Mouse (Mus musculus) mouse trophoblast stem cell (cell line): ENCODE measurements around the gene Zfp454.

Experiments
- in situ Hi-C, 2 experiments: fragments of 300-500 bp; cut with MseI, MboI; formaldehyde crosslinking; loops; 2 replicates in 1 of 2; 3 replicates in 1 of 2; pipeline ENCODE4 v1.15.1; 2025

Gene Zfp454

GRCm38 (mm10) chr11:50887390-50888128 lies at the start of gene Zfp454:
TSS of gene Zfp454 (minus strand) at chr11:50887651.
- in situ Hi-C loops, result no loop called here

- in situ Hi-C loops, result no loop called here
Observed at GRCm38 (mm10) chr11:50932040-50932439, 44.6 kb upstream of the Zfp454 start.

GRCm38 (mm10) chr11:50931451-50931866 lies 44.0 kb upstream of the Zfp454 start, which contains the start of gene Zfp354b:
TSS of gene Zfp354b (minus strand) at chr11:50931633.
- in situ Hi-C loops, result no loop called here

GRCm38 (mm10) chr11:50931021-50931420 lies 43.6 kb upstream of the Zfp454 start:
- in situ Hi-C loops, result no loop called here

- in situ Hi-C loops, result no loop called here
Observed at GRCm38 (mm10) chr11:50930469-50931014, 43.1 kb upstream of the Zfp454 start.

GRCm38 (mm10) chr11:50915671-50916320 lies 28.3 kb upstream of the Zfp454 start, which contains the start of gene Zfp2:
TSS of gene Zfp2 (minus strand) at chr11:50916165.
- in situ Hi-C loops, result no loop called here

- in situ Hi-C loops, result no loop called here
Observed at GRCm38 (mm10) chr11:50914461-50914860, 27.0 kb upstream of the Zfp454 start.

- in situ Hi-C loops, result no loop called here
Observed at GRCm38 (mm10) chr11:50913301-50913700, 25.9 kb upstream of the Zfp454 start.

- in situ Hi-C loops, result no loop called here
Observed at GRCm38 (mm10) chr11:50908136-50908535, 20.7 kb upstream of the Zfp454 start.

- in situ Hi-C loops, result no loop called here
Observed at GRCm38 (mm10) chr11:50897359-50897758, 9.9 kb upstream of the Zfp454 start.

GRCm38 (mm10) chr11:50892441-50892840 lies 5.0 kb upstream of the Zfp454 start:
- in situ Hi-C loops, result no loop called here

GRCm38 (mm10) chr11:50886933-50887293 lies 538 bp downstream of the Zfp454 start:
- in situ Hi-C loops, result no loop called here

- in situ Hi-C loops, result no loop called here
Observed at GRCm38 (mm10) chr11:50886231-50886932, 1.1 kb downstream of the Zfp454 start.

GRCm38 (mm10) chr11:50883756-50884155 lies 3.7 kb downstream of the Zfp454 start:
- in situ Hi-C loops, result no loop called here

GRCm38 (mm10) chr11:50878641-50879040 lies 8.8 kb downstream of the Zfp454 start:
- in situ Hi-C loops, result no loop called here

- in situ Hi-C loops, result no loop called here
Observed at GRCm38 (mm10) chr11:50850989-50851601, 36.4 kb downstream of the Zfp454 start.

- in situ Hi-C loops, result no loop called here
Observed at GRCm38 (mm10) chr11:50850177-50850735, 37.2 kb downstream of the Zfp454 start, which contains the start of gene Grm6. TSS of gene Grm6 (plus strand) at chr11:50850685.

- in situ Hi-C loops, result no loop called here
Observed at GRCm38 (mm10) chr11:50849310-50849709, 38.1 kb downstream of the Zfp454 start.

- in situ Hi-C loops, result no loop called here
Observed at GRCm38 (mm10) chr11:50848520-50849137, 38.8 kb downstream of the Zfp454 start.

- in situ Hi-C loops, result no loop called here
Observed at GRCm38 (mm10) chr11:50847047-50847446, 40.4 kb downstream of the Zfp454 start.

GRCm38 (mm10) chr11:50845951-50846350 lies 41.5 kb downstream of the Zfp454 start:
- in situ Hi-C loops, result no loop called here
